Mouse (Mus musculus): ENCODE results near the gene a. TPM values are rescaled to one million over a fixed set of nuclear protein-coding genes. Genes with fewer than 3 reads are reported as not detected.

The a gene
- polyA plus RNA-seq, 1 experiment from 2014 or later = 3.3 TPM

DNA sequence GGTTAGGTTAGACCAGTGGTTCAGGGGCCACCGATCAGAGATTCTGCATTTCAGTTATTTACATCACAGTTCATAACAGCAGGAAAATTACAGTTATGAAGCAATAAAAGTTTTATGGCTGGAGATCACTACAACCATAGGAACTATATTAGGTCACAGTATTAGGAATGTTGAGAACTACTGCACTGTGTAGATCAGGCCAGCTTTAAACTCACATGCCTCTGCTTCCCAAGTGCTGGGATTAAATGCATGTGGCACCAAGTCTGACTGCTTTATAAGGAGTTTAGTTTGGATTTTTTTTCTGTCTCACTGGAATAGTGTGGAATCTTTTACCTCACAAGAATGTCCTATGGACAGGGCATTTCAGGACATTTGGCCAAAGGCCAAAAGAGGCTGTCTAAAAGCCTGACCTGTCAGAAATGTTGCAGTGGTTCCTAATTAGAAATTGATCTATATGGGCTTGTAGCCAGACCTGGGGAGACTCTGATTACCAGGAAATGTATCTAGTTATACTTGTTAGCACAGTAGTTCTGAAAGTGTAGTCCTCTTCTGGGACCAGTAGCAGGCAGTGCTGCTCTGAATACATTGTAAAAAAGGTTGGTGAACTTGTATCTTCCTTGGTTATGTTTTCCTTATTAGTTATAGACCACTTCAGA, 18.0 kb downstream of the a start:
- 84% methylated on average over 1 of the region's 1 CpGs for WGBS

GRCm38 (mm10) chr2:154810821-154811220, 19.6 kb downstream of the a start:
- no peak for ATAC-seq (replicated peaks; ENCODE audit: insufficient number of reproducible peaks, low FRiP score, low TSS enrichment, low read depth)
- no peaks in the 10 kb centered on the region for H3K9me3 ChIP-seq (replicated peaks; ENCODE audit: control insufficient read depth, low read length)

More for the DNA sequence above, 18.0 kb downstream of the a start:
- no peak for DNase-seq (ENCODE audit: low spot score)
- no peak overlapping the region for H3K4me3 ChIP-seq (ENCODE audit: low read depth, low read length)
- no peaks in the 10 kb centered on the region for H3K36me3 ChIP-seq (replicated peaks; ENCODE audit: control insufficient read depth, insufficient read depth, low read depth, low read length)
- ATAC-seq (replicated peaks; ENCODE audit: insufficient number of reproducible peaks, low FRiP score, low TSS enrichment, low read depth) = no peak
- H3K4me1 ChIP-seq (ENCODE audit: control insufficient read depth, insufficient read depth, low read length) = no peaks in the 10 kb centered on the region
- no peak overlapping the region for H3K4me2 ChIP-seq (ENCODE audit: low read depth, low read length)
- H3K9me3 ChIP-seq (replicated peaks; ENCODE audit: control insufficient read depth, low read length) = no peaks in the 10 kb centered on the region
- H3K27me3 ChIP-seq (ENCODE audit: control insufficient read depth, insufficient read depth, low read length) = no peaks in the 10 kb centered on the region
- no peak overlapping the region for H3K27ac ChIP-seq (replicated peaks; ENCODE audit: low read depth, low read length)
- no peak overlapping the region for H3K9ac ChIP-seq (replicated peaks; ENCODE audit: low read length)

GRCm38 (mm10) chr2:154813426-154813825, 22.2 kb downstream of the a start:
- ATAC-seq (replicated peaks; ENCODE audit: insufficient number of reproducible peaks, low FRiP score, low TSS enrichment, low read depth) = no peak
- Histone ChIP-seq H3K9me3 (replicated peaks; ENCODE audit: control insufficient read depth, low read length) (no peaks in the 10 kb centered on the region), H3K27ac (replicated peaks; ENCODE audit: low read depth, low read length) (no peak overlapping the region), H3K4me3 (ENCODE audit: low read depth, low read length) (no peak overlapping the region), H3K4me1 (ENCODE audit: control insufficient read depth, insufficient read depth, low read length) (no peaks in the 10 kb centered on the region), H3K27me3 (ENCODE audit: control insufficient read depth, insufficient read depth, low read length) (no peaks in the 10 kb centered on the region), H3K4me2 (ENCODE audit: low read depth, low read length) (no peak overlapping the region), H3K36me3 (replicated peaks; ENCODE audit: control insufficient read depth, insufficient read depth, low read depth, low read length) (no peaks in the 10 kb centered on the region), H3K9ac (replicated peaks; ENCODE audit: low read length) (no peak overlapping the region)
- no peak for DNase-seq (ENCODE audit: low spot score)
- 88% methylated on average over 2 of the region's 2 CpGs for WGBS

More at GRCm38 (mm10) chr2:154810821-154811220, 19.6 kb downstream of the a start:
- 53% methylated on average over 1 of the region's 1 CpGs for WGBS
- no peak overlapping the region for H3K27ac ChIP-seq (replicated peaks; ENCODE audit: low read depth, low read length)
- H3K36me3 ChIP-seq (replicated peaks; ENCODE audit: control insufficient read depth, insufficient read depth, low read depth, low read length) = no peaks in the 10 kb centered on the region
- H3K4me1 ChIP-seq (ENCODE audit: control insufficient read depth, insufficient read depth, low read length) = no peaks in the 10 kb centered on the region
- no peak overlapping the region for H3K4me3 ChIP-seq (ENCODE audit: low read depth, low read length)
- no peak overlapping the region for H3K9ac ChIP-seq (replicated peaks; ENCODE audit: low read length)
- no peaks in the 10 kb centered on the region for H3K27me3 ChIP-seq (ENCODE audit: control insufficient read depth, insufficient read depth, low read length)
- H3K4me2 ChIP-seq (ENCODE audit: low read depth, low read length) = no peak overlapping the region
- no peak for DNase-seq (ENCODE audit: low spot score)

- Histone ChIP-seq H3K27ac (replicated peaks; ENCODE audit: low read depth, low read length) (no peak overlapping the region), H3K4me2 (ENCODE audit: low read depth, low read length) (no peak overlapping the region), H3K4me1 (ENCODE audit: control insufficient read depth, insufficient read depth, low read length) (no peaks in the 10 kb centered on the region), H3K9ac (replicated peaks; ENCODE audit: low read length) (no peak overlapping the region), H3K9me3 (replicated peaks; ENCODE audit: control insufficient read depth, low read length) (no peaks in the 10 kb centered on the region), H3K4me3 (ENCODE audit: low read depth, low read length) (no peak overlapping the region), H3K36me3 (replicated peaks; ENCODE audit: control insufficient read depth, insufficient read depth, low read depth, low read length) (no peaks in the 10 kb centered on the region), H3K27me3 (ENCODE audit: control insufficient read depth, insufficient read depth, low read length) (no peaks in the 10 kb centered on the region)
- DNase-seq (ENCODE audit: low spot score) (no peak), ATAC-seq (replicated peaks; ENCODE audit: insufficient number of reproducible peaks, low FRiP score, low TSS enrichment, low read depth) (no peak)
- 46% methylated on average over 3 of the region's 3 CpGs for WGBS
These were observed 25.9 kb downstream of the a start for GRCm38 (mm10) chr2:154817089-154817488.

DNA sequence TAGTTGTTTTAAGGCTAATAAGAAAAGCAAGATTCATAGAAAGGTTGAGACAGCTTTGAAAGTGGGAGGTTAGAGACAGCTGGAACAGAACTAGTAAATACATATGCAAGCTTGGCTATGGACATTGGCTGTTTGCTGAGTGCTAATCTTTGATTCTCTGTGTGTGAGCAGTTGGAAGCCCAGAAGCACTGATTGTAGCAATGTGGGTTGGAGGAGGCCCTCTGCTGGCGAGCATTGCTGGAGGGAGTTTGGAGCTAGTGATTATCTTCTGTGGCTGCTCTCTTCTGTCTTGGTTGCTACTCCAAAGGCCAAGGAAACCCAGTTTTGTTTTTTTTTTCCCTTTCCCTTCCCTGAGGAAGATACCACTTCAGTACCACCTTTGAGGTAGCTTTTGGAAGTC, 26.6 kb downstream of the a start:
- H3K27ac ChIP-seq (replicated peaks; ENCODE audit: low read depth, low read length) = no peak overlapping the region
- no peak overlapping the region for H3K4me2 ChIP-seq (ENCODE audit: low read depth, low read length)
- no peak for DNase-seq (ENCODE audit: low spot score)
- ATAC-seq (replicated peaks; ENCODE audit: insufficient number of reproducible peaks, low FRiP score, low TSS enrichment, low read depth) = no peak
- H3K4me1 ChIP-seq (ENCODE audit: control insufficient read depth, insufficient read depth, low read length) = no peaks in the 10 kb centered on the region
- WGBS = 30% methylated on average over 1 of the region's 1 CpGs
- no peaks in the 10 kb centered on the region for H3K36me3 ChIP-seq (replicated peaks; ENCODE audit: control insufficient read depth, insufficient read depth, low read depth, low read length)
- no peak overlapping the region for H3K4me3 ChIP-seq (ENCODE audit: low read depth, low read length)
- no peaks in the 10 kb centered on the region for H3K9me3 ChIP-seq (replicated peaks; ENCODE audit: control insufficient read depth, low read length)
- H3K27me3 ChIP-seq (ENCODE audit: control insufficient read depth, insufficient read depth, low read length) = no peaks in the 10 kb centered on the region
- H3K9ac ChIP-seq (replicated peaks; ENCODE audit: low read length) = no peak overlapping the region

DNA sequence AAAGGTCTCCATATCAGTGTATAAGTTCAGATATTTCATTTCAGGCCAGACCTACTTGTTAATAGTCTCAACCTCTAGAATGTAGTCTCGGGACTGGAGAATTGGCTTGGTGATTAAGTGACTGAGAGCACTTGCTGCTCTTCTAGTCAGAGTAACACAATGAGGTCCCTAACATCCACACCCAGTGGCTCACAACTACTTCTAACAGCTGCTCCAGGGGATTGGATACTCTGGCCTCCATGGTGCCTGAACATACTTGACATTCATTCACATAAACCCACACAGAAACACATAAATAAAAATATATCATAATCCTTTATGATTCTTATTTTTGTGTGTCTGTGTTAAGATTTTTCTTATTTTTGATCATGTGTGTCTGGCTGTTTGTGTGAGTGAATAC, 27.4 kb downstream of the a start:
- no peaks in the 10 kb centered on the region for H3K9me3 ChIP-seq (replicated peaks; ENCODE audit: control insufficient read depth, low read length)
- H3K9ac ChIP-seq (replicated peaks; ENCODE audit: low read length) = no peak overlapping the region
- no peak overlapping the region for H3K4me2 ChIP-seq (ENCODE audit: low read depth, low read length)
- DNase-seq (ENCODE audit: low spot score) (no peak), ATAC-seq (replicated peaks; ENCODE audit: insufficient number of reproducible peaks, low FRiP score, low TSS enrichment, low read depth) (no peak)
- H3K27me3 ChIP-seq (ENCODE audit: control insufficient read depth, insufficient read depth, low read length) = no peaks in the 10 kb centered on the region
- H3K4me1 ChIP-seq (ENCODE audit: control insufficient read depth, insufficient read depth, low read length) = no peaks in the 10 kb centered on the region
- H3K36me3 ChIP-seq (replicated peaks; ENCODE audit: control insufficient read depth, insufficient read depth, low read depth, low read length) = no peaks in the 10 kb centered on the region
- no peak overlapping the region for H3K4me3 ChIP-seq (ENCODE audit: low read depth, low read length)
- H3K27ac ChIP-seq (replicated peaks; ENCODE audit: low read depth, low read length) = no peak overlapping the region
- WGBS = 89% methylated on average over 1 of the region's 1 CpGs

GRCm38 (mm10) chr2:154820346-154820745, 29.1 kb downstream of the a start:
- ATAC-seq (replicated peaks; ENCODE audit: insufficient number of reproducible peaks, low FRiP score, low TSS enrichment, low read depth) = no peak
- no peak overlapping the region for H3K27ac ChIP-seq (replicated peaks; ENCODE audit: low read depth, low read length)
- no peak for DNase-seq (ENCODE audit: low spot score)
- no peaks in the 10 kb centered on the region for H3K27me3 ChIP-seq (ENCODE audit: control insufficient read depth, insufficient read depth, low read length)
- no peak overlapping the region for H3K4me2 ChIP-seq (ENCODE audit: low read depth, low read length)
- no peaks in the 10 kb centered on the region for H3K9me3 ChIP-seq (replicated peaks; ENCODE audit: control insufficient read depth, low read length)
- no peaks in the 10 kb centered on the region for H3K4me1 ChIP-seq (ENCODE audit: control insufficient read depth, insufficient read depth, low read length)
- WGBS = 86% methylated on average over 1 of the region's 1 CpGs
- no peaks in the 10 kb centered on the region for H3K36me3 ChIP-seq (replicated peaks; ENCODE audit: control insufficient read depth, insufficient read depth, low read depth, low read length)
- no peak overlapping the region for H3K9ac ChIP-seq (replicated peaks; ENCODE audit: low read length)
- no peak overlapping the region for H3K4me3 ChIP-seq (ENCODE audit: low read depth, low read length)

GRCm38 (mm10) chr2:154826054-154826538, 34.9 kb downstream of the a start:
- H3K4me1 ChIP-seq (ENCODE audit: control insufficient read depth, insufficient read depth, low read length) = no peaks in the 10 kb centered on the region
- no peak overlapping the region for H3K9ac ChIP-seq (replicated peaks; ENCODE audit: low read length)
- ATAC-seq (replicated peaks; ENCODE audit: insufficient number of reproducible peaks, low FRiP score, low TSS enrichment, low read depth) = no peak
- no peaks in the 10 kb centered on the region for H3K27me3 ChIP-seq (ENCODE audit: control insufficient read depth, insufficient read depth, low read length)
- no peak overlapping the region for H3K4me3 ChIP-seq (ENCODE audit: low read depth, low read length)
- no peak overlapping the region for H3K4me2 ChIP-seq (ENCODE audit: low read depth, low read length)
- no peak overlapping the region for H3K27ac ChIP-seq (replicated peaks; ENCODE audit: low read depth, low read length)
- no peaks in the 10 kb centered on the region for H3K9me3 ChIP-seq (replicated peaks; ENCODE audit: control insufficient read depth, low read length)
- DNase-seq (ENCODE audit: low spot score) = no peak
- 72% methylated on average over 1 of the region's 1 CpGs for whole genome bisulfite sequencing
- no peaks in the 10 kb centered on the region for H3K36me3 ChIP-seq (replicated peaks; ENCODE audit: control insufficient read depth, insufficient read depth, low read depth, low read length)

Data from embryonic facial prominence, embryonic 11.5 days (tissue).